Mouse (Mus musculus) intestine, embryonic 14.5 days (tissue): ENCODE results near the gene Maco1. TPM values are rescaled to one million over a fixed set of nuclear protein-coding genes. Genes with fewer than 3 reads are reported as not detected.
"Not testable (repeated sequence)": the region's sequence is repeated elsewhere in the genome, so short reads cannot be mapped to it uniquely, and the experiment has no call there.

Experiments
- ATAC-seq: fragments of 200-750 bp; cut with Nextera tagmentation; replicated peaks from 2 replicates; pipeline ENCODE4 v1.8.0; 2017; ENCODE audit warnings: low read depth, moderate number of reproducible peaks, moderate TSS enrichment, moderate library complexity; ENCODE audit not compliant: low FRiP score, low TSS enrichment
- DNase-seq: peaks from one replicate; pipeline ENCODE4 v3.0.0-alpha.2; 2018; ENCODE audit warnings: low spot score
- H3K27ac ChIP-seq: fragments of 300-500 bp; sonication (generic); 2 replicates; pipeline ENCODE4 v1.5.1; 2014; ENCODE audit warnings: low read depth, mild to moderate bottlenecking, control low read depth
- H3K27me3 ChIP-seq: fragments of 300-500 bp; sonication (generic); replicated peaks from 2 replicates; pipeline ENCODE4 v1.6.1; 2014; ENCODE audit warnings: low read length, control low read depth; ENCODE audit not compliant: control insufficient read depth, insufficient read depth
- H3K36me3 ChIP-seq: fragments of 300-500 bp; sonication (generic); 2 replicates; pipeline ENCODE4 v1.6.1; 2014; ENCODE audit warnings: low read length, control low read depth; ENCODE audit not compliant: control insufficient read depth, insufficient read depth
- H3K4me1 ChIP-seq: fragments of 300-500 bp; sonication (generic); replicated peaks from 2 replicates; pipeline ENCODE4 v1.6.1; 2014; ENCODE audit warnings: low read length, control low read depth, mixed read lengths; ENCODE audit not compliant: control insufficient read depth, insufficient read depth
- H3K4me2 ChIP-seq: fragments of 300-500 bp; sonication (generic); 2 replicates; pipeline ENCODE4 v1.6.1; 2014; ENCODE audit warnings: low read length
- H3K4me3 ChIP-seq: fragments of 300-500 bp; sonication (generic); 2 replicates; pipeline ENCODE4 v1.5.1; 2014; ENCODE audit warnings: low read depth, low read length, control low read depth, mixed read lengths
- H3K9ac ChIP-seq: fragments of 300-500 bp; sonication (generic); 2 replicates; pipeline ENCODE4 v1.6.1; 2014; ENCODE audit warnings: mild to moderate bottlenecking, low read length
- H3K9me3 ChIP-seq: fragments of 300-500 bp; sonication (generic); 2 replicates; pipeline ENCODE4 v1.6.1; 2016; ENCODE audit warnings: low read length, control low read depth; ENCODE audit not compliant: control insufficient read depth
- WGBS: fragments of 180-500 bp; shearing (Covaris S2); extraction: QIAGEN DNeasy Blood & Tissue Kit; methylation state at CpG from one replicate; pipeline ENCODE4 v1.1.7; 2014; 5-methylcytosine and 5-hydroxymethylcytosine counted together
- polyA plus RNA-seq: library from polyadenylated mRNA; unstranded; fragments of >200 nt; fragmentation: Nextera tagmentation; extraction: Ambion mirVana; gene quantifications from 2 replicates; pipeline ENCODE4 v1.2.1, GENCODE M21; 2014

Maco1 gene
- polyA plus RNA-seq, 1 experiment from 2014 or later, result 34.2 TPM

GRCm38 (mm10) chr4:134838706-134839105 lies 14.4 kb downstream of the Maco1 start:
- H3K27ac ChIP-seq, ATAC-seq, H3K4me3 ChIP-seq, H3K4me1 ChIP-seq, H3K27me3 ChIP-seq, H3K9ac ChIP-seq, H3K9me3 ChIP-seq, H3K4me2 ChIP-seq, DNase-seq: not testable (repeated sequence)
- H3K36me3 ChIP-seq, result peaks cover 19% of the 10 kb centered on the region; the same call in 1 of the 2 replicates
- WGBS, result 84% methylated on average over 3 of the region's 3 CpGs

GRCm38 (mm10) chr4:134838221-134838620 lies 14.9 kb downstream of the Maco1 start:
- H3K27me3 ChIP-seq, result no peaks in the 10 kb centered on the region
- 45% methylated on average over 1 of the region's 1 CpGs for whole genome bisulfite sequencing
- ATAC-seq, result no peak

GRCm38 (mm10) chr4:134835486-134835885 lies 17.7 kb downstream of the Maco1 start:
- DNase-seq, result no peak
- Histone ChIP-seq H3K36me3 (peaks cover 38% of the 10 kb centered on the region), H3K9ac (no peak overlapping the region), H3K27ac (no peak overlapping the region), H3K4me2 (no peak overlapping the region), H3K27me3 (no peaks in the 10 kb centered on the region), H3K9me3 (no peaks in the 10 kb centered on the region), H3K4me3 (no peak overlapping the region), H3K4me1 (no peaks in the 10 kb centered on the region)
- 74% methylated on average over 4 of the region's 4 CpGs for WGBS
- no peak for ATAC-seq

More at GRCm38 (mm10) chr4:134838221-134838620, 14.9 kb downstream of the Maco1 start:
- DNase-seq, result no peak
- Histone ChIP-seq H3K9ac (no peak overlapping the region), H3K36me3 (peaks cover 20% of the 10 kb centered on the region; the same call in 1 of the 2 replicates), H3K4me1 (no peaks in the 10 kb centered on the region), H3K9me3 (no peaks in the 10 kb centered on the region), H3K4me2 (no peak overlapping the region), H3K27ac (no peak overlapping the region), H3K4me3 (no peak overlapping the region)

- Histone ChIP-seq H3K4me2 (no peak overlapping the region), H3K4me3 (no peak overlapping the region), H3K36me3 (peaks cover 63% of the 10 kb centered on the region), H3K27me3 (no peaks in the 10 kb centered on the region), H3K9ac (no peak overlapping the region), H3K27ac (no peak overlapping the region), H3K4me1 (no peaks in the 10 kb centered on the region), H3K9me3 (no peaks in the 10 kb centered on the region)
- DNase-seq, result no peak
- no peak for ATAC-seq
- 81% methylated on average over 3 of the region's 3 CpGs for WGBS
These were observed 21.2 kb downstream of the Maco1 start for GRCm38 (mm10) chr4:134831934-134832333.

GRCm38 (mm10) chr4:134827806-134828205 lies 25.3 kb downstream of the Maco1 start:
- Histone ChIP-seq H3K9ac (no peak overlapping the region), H3K4me3 (no peak overlapping the region), H3K4me1 (no peaks in the 10 kb centered on the region), H3K27me3 (no peaks in the 10 kb centered on the region), H3K9me3 (no peaks in the 10 kb centered on the region), H3K4me2 (no peak overlapping the region), H3K27ac (no peak overlapping the region), H3K36me3 (peaks cover 66% of the 10 kb centered on the region)
- DNase-seq (no peak), ATAC-seq (no peak)
- 87% methylated on average over 11 of the region's 11 CpGs for WGBS

- peaks cover 57% of the 10 kb centered on the region for H3K36me3 ChIP-seq
- no peak overlapping the region for H3K4me2 ChIP-seq
- H3K27ac ChIP-seq, result no peak overlapping the region
- H3K9ac ChIP-seq, result no peak overlapping the region
- no peak for DNase-seq
- no peak overlapping the region for H3K4me3 ChIP-seq
- no peak for ATAC-seq
- no peaks in the 10 kb centered on the region for H3K9me3 ChIP-seq
- H3K4me1 ChIP-seq, result peaks cover 4% of the 10 kb centered on the region; the same call in 1 of the 2 replicates
- H3K27me3 ChIP-seq, result no peaks in the 10 kb centered on the region
These were observed 26.8 kb downstream of the Maco1 start for GRCm38 (mm10) chr4:134826348-134826747.

GRCm38 (mm10) chr4:134825864-134826263 lies 27.3 kb downstream of the Maco1 start:
- H3K9ac ChIP-seq, H3K9me3 ChIP-seq, H3K4me1 ChIP-seq, H3K27me3 ChIP-seq, H3K4me3 ChIP-seq, H3K4me2 ChIP-seq, H3K27ac ChIP-seq, DNase-seq, ATAC-seq: not testable (repeated sequence)
- peaks cover 55% of the 10 kb centered on the region for H3K36me3 ChIP-seq
- 92% methylated on average over 10 of the region's 11 CpGs for WGBS

GRCm38 (mm10) chr4:134823560-134823959 lies 29.6 kb downstream of the Maco1 start:
- Histone ChIP-seq H3K4me1 (peaks cover 9% of the 10 kb centered on the region; the same call in 1 of the 2 replicates), H3K9ac (no peak overlapping the region), H3K27me3 (no peaks in the 10 kb centered on the region), H3K4me2 (no peak overlapping the region), H3K36me3 (peaks cover 42% of the 10 kb centered on the region), H3K27ac (no peak overlapping the region), H3K4me3 (no peak overlapping the region), H3K9me3 (no peaks in the 10 kb centered on the region)
- no peak for DNase-seq
- no peak for ATAC-seq
- WGBS, result 72% methylated on average over 2 of the region's 2 CpGs

GRCm38 (mm10) chr4:134821061-134821460 lies 32.1 kb downstream of the Maco1 start:
- no peak overlapping the region for H3K9ac ChIP-seq
- WGBS, result 33% methylated on average over 1 of the region's 1 CpGs
- H3K27me3 ChIP-seq, result no peaks in the 10 kb centered on the region
- H3K27ac ChIP-seq, result no peak overlapping the region
- H3K4me3 ChIP-seq, result no peak overlapping the region
- peaks cover 17% of the 10 kb centered on the region for H3K36me3 ChIP-seq
- DNase-seq (no peak), ATAC-seq (no peak)
- no peaks in the 10 kb centered on the region for H3K9me3 ChIP-seq
- no peak overlapping the region for H3K4me2 ChIP-seq
- H3K4me1 ChIP-seq, result peaks cover 9% of the 10 kb centered on the region; the same call in 1 of the 2 replicates
